Mouse (Mus musculus) heart, embryonic 16.5 days (tissue): Measurements from ENCODE around the gene Gpc6. TPM values are rescaled to one million over a fixed set of nuclear protein-coding genes. Genes with fewer than 3 reads are reported as not detected.

ENCODE experiments used
- ATAC-seq: fragments of 200-750 bp; cut with Nextera tagmentation; replicated peaks from 2 replicates; pipeline ENCODE4 v1.8.0; 2017; ENCODE audit warnings: moderate number of reproducible peaks; ENCODE audit not compliant: insufficient read depth, low FRiP score; ENCODE audit errors: extremely low read depth
- H3K27ac ChIP-seq: fragments of 300-500 bp; sonication (generic); 2 replicates; pipeline ENCODE4 v1.5.1; 2014; ENCODE audit warnings: mild to moderate bottlenecking, low read length, control low read depth, moderate library complexity
- H3K27me3 ChIP-seq: fragments of 300-500 bp; sonication (generic); 2 replicates; pipeline ENCODE4 v1.6.1; 2014; ENCODE audit warnings: low read length, mixed read lengths; ENCODE audit not compliant: control insufficient read depth, insufficient read depth
- H3K36me3 ChIP-seq: fragments of 300-500 bp; sonication (generic); 2 replicates; pipeline ENCODE4 v1.6.1; 2014; ENCODE audit not compliant: control insufficient read depth, insufficient read depth
- H3K4me1 ChIP-seq: fragments of 300-500 bp; sonication (generic); 2 replicates; pipeline ENCODE4 v1.6.1; 2014; ENCODE audit warnings: low read length, mixed read lengths; ENCODE audit not compliant: control insufficient read depth, insufficient read depth
- H3K4me2 ChIP-seq: fragments of 300-500 bp; sonication (generic); 2 replicates; pipeline ENCODE4 v1.6.1; 2014; ENCODE audit warnings: low read depth, mild to moderate bottlenecking, control low read depth, low read length
- H3K4me3 ChIP-seq: fragments of 300-500 bp; sonication (generic); 2 replicates; pipeline ENCODE4 v1.5.1; 2014; ENCODE audit warnings: mild to moderate bottlenecking, control low read depth, low read length
- H3K9ac ChIP-seq: fragments of 300-500 bp; sonication (generic); 2 replicates; pipeline ENCODE4 v1.6.1; 2014; ENCODE audit warnings: low read length, control low read depth
- H3K9me3 ChIP-seq: fragments of 300-500 bp; sonication (generic); replicated peaks from 2 replicates; pipeline ENCODE4 v1.6.1; 2016; ENCODE audit warnings: low read length; ENCODE audit not compliant: control insufficient read depth
- WGBS: fragments of 180-500 bp; shearing (Covaris S2); extraction: QIAGEN DNeasy Blood & Tissue Kit; methylation state at CpG from one replicate; pipeline ENCODE4 v1.1.7; 2014; 5-methylcytosine and 5-hydroxymethylcytosine counted together
- polyA plus RNA-seq: library from polyadenylated mRNA; unstranded; fragments of >200 nt; fragmentation: Nextera tagmentation; extraction: Ambion mirVana; gene quantifications from 2 replicates; pipeline ENCODE4 v1.2.1, GENCODE M21; 2015

Gpc6 gene
- polyA plus RNA-seq, 1 experiment from 2014 or later = 15.8 TPM

GRCm38 (mm10) chr14:117891426-117891825 lies 966.3 kb downstream of the Gpc6 start:
- no peaks in the 10 kb centered on the region for H3K36me3 ChIP-seq
- 42% methylated on average over 7 of the region's 7 CpGs for WGBS

DNA sequence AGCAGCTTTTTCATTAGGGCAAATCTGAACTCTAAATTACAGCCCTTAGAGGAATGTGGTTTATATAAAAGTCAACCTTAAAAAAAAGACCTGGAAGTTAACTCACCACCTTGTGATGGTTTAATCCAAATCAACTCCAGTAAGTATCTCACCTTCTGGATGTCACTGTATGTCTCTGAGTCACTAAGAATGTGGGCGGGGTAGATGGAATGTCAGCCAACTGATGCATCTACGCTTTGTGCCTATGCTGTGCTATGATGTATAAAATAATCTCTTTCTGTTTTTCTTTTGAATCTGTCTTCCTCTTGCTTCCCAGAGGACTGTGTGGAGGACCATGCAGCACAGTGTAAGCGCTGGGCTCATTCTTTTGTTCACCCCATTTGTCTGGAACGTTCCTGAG lies 966.9 kb downstream of the Gpc6 start:
- Histone ChIP-seq H3K4me2 (no peak overlapping the region), H3K27ac (no peak overlapping the region), H3K9me3 (no peaks in the 10 kb centered on the region), H3K36me3 (no peaks in the 10 kb centered on the region), H3K9ac (no peak overlapping the region), H3K4me1 (no peaks in the 10 kb centered on the region), H3K4me3 (no peak overlapping the region), H3K27me3 (no peaks in the 10 kb centered on the region; the same call in 1 of the 2 replicates)
- no peak for ATAC-seq
- WGBS = 79% methylated on average over 4 of the region's 4 CpGs

More at GRCm38 (mm10) chr14:117891426-117891825, 966.3 kb downstream of the Gpc6 start:
- no peak overlapping the region for H3K9ac ChIP-seq
- no peaks in the 10 kb centered on the region for H3K9me3 ChIP-seq
- no peak overlapping the region for H3K4me2 ChIP-seq
- H3K27ac ChIP-seq = no peak overlapping the region
- H3K4me3 ChIP-seq = no peak overlapping the region
- H3K4me1 ChIP-seq = no peaks in the 10 kb centered on the region
- no peak for ATAC-seq
- no peaks in the 10 kb centered on the region; the same call in 1 of the 2 replicates for H3K27me3 ChIP-seq

DNA sequence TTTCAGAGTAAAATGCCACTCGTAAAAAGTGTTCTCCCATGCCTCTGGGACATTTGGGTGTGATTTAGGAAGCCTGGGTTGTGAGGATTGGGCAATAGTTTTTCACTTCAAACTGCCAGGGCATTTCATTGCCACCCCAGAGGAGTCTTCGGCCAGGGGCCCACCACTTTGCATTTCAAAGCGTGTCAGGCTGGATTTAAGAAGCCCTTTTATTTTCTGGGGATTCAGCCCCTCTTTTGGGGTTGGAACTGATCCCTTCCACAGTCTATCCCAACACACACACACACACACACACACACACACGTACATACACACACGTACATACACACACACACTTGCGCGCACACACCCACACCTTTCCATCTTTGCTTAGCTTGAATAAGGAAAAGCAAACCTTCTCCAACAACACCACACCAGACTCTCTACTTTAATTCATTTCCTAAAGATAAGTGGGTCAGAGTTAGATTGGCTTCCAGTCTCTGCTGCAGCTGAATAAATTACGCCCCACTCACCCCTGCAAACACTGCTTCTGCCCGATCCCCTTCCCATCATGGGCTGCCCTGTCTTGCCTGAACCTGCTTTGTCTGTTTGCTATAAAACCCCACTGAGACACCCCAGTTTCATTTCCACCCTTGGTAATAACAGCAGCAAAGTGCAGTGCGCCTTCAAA lies 969.9 kb downstream of the Gpc6 start:
- H3K4me2 ChIP-seq = no peak overlapping the region
- 82% methylated on average over 10 of the region's 10 CpGs for WGBS
- no peaks in the 10 kb centered on the region for H3K4me1 ChIP-seq
- H3K9me3 ChIP-seq = no peaks in the 10 kb centered on the region
- H3K4me3 ChIP-seq = no peak overlapping the region
- no peak overlapping the region for H3K9ac ChIP-seq
- H3K36me3 ChIP-seq = no peaks in the 10 kb centered on the region
- no peak for ATAC-seq
- H3K27me3 ChIP-seq = no peaks in the 10 kb centered on the region; the same call in 1 of the 2 replicates
- 0 out of 2 replicates have a peak overlapping the region, but pooled peaks have one; percentile 12 for H3K27ac ChIP-seq

GRCm38 (mm10) chr14:117895539-117895912 lies 970.4 kb downstream of the Gpc6 start:
- 69% methylated on average over 16 of the region's 16 CpGs for WGBS

DNA sequence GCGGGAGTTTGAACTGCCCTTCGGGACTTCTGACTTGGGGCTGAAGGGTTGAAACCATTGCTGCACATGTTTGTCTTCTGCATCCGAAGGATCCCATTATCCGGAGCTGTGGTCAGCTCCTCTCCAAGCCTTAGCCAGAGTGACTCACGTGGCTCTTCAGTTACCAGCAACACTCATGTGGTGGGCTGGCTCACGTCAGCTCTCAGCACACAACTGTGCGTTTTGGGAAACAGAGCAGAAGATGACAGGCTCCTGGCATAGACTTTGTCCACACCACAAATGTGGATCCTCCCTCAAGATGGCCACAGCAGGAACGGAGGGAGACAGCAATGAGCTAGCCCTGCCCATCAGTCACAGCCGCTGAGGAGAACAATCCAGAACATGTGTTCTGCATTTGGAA lies 979.2 kb downstream of the Gpc6 start:
- no peak for ATAC-seq
- Histone ChIP-seq H3K4me3 (no peak overlapping the region), H3K4me1 (no peaks in the 10 kb centered on the region), H3K9ac (no peak overlapping the region), H3K9me3 (no peaks in the 10 kb centered on the region), H3K4me2 (no peak overlapping the region), H3K36me3 (no peaks in the 10 kb centered on the region), H3K27ac (no peak overlapping the region), H3K27me3 (no peaks in the 10 kb centered on the region; the same call in 1 of the 2 replicates)
- 59% methylated on average over 9 of the region's 9 CpGs for whole genome bisulfite sequencing

More at GRCm38 (mm10) chr14:117895539-117895912, 970.4 kb downstream of the Gpc6 start:
- no peak for ATAC-seq
- Histone ChIP-seq H3K4me3 (no peak overlapping the region), H3K4me1 (no peaks in the 10 kb centered on the region), H3K36me3 (no peaks in the 10 kb centered on the region), H3K9ac (no peak overlapping the region), H3K27ac (0 out of 2 replicates have a peak overlapping the region, but pooled peaks have one; percentile 12), H3K27me3 (no peaks in the 10 kb centered on the region; the same call in none of the 2 replicates), H3K9me3 (no peaks in the 10 kb centered on the region), H3K4me2 (no peak overlapping the region)

DNA sequence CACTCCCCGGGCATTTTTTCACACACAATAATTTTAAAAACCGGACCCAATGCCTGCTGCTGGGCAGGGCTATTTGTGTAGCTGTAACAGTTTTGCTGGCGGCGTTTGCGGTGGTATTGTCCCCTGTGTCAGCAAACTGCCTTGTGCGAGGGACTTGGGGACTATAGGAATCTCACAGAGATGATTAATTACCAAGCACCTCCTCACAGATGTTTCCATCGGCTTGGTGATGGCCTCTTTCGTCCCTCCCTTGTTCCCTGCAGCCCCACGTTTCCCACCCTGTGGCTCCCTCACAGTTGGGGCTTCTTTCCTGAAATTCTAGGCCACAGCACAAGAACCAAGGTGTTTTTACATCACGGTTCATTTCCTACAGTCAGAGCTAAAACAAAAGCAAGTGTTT lies 980.6 kb downstream of the Gpc6 start:
- Histone ChIP-seq H3K36me3 (no peaks in the 10 kb centered on the region), H3K27me3 (no peaks in the 10 kb centered on the region; the same call in 1 of the 2 replicates), H3K9me3 (no peaks in the 10 kb centered on the region), H3K27ac (no peak overlapping the region), H3K9ac (no peak overlapping the region), H3K4me1 (no peaks in the 10 kb centered on the region), H3K4me2 (no peak overlapping the region), H3K4me3 (no peak overlapping the region)
- WGBS = 59% methylated on average over 10 of the region's 10 CpGs
- no peak for ATAC-seq

GRCm38 (mm10) chr14:117906361-117906760 lies 981.2 kb downstream of the Gpc6 start:
- Histone ChIP-seq H3K4me3 (no peak overlapping the region), H3K9ac (no peak overlapping the region), H3K4me1 (no peaks in the 10 kb centered on the region), H3K27ac (no peak overlapping the region), H3K36me3 (no peaks in the 10 kb centered on the region), H3K4me2 (no peak overlapping the region), H3K27me3 (no peaks in the 10 kb centered on the region), H3K9me3 (no peaks in the 10 kb centered on the region)
- WGBS = 55% methylated on average over 5 of the region's 5 CpGs
- ATAC-seq = no peak

GRCm38 (mm10) chr14:117908231-117908920 lies 983.3 kb downstream of the Gpc6 start:
- Histone ChIP-seq H3K36me3 (no peaks in the 10 kb centered on the region), H3K9ac (no peak overlapping the region), H3K9me3 (no peaks in the 10 kb centered on the region), H3K4me1 (no peaks in the 10 kb centered on the region), H3K27me3 (0 out of 2 replicates have a peak, but pooled peaks cover 2% of the 10 kb centered on the region), H3K27ac (peak overlapping the region; percentile 7; the same call in 1 of the 2 replicates), H3K4me2 (no peak overlapping the region), H3K4me3 (no peak overlapping the region)
- ATAC-seq = 0 out of 2 replicates have a peak, but pooled peaks have one; percentile 49
- 57% methylated on average over 8 of the region's 8 CpGs for WGBS

- no peak for ATAC-seq
- peak overlapping the region; percentile 20; the same call in 1 of the 2 replicates for H3K27ac ChIP-seq
- no peaks in the 10 kb centered on the region for H3K9me3 ChIP-seq
These were observed 983.9 kb downstream of the Gpc6 start for GRCm38 (mm10) chr14:117909046-117909445.

More at GRCm38 (mm10) chr14:117909046-117909445, 983.9 kb downstream of the Gpc6 start:
- Histone ChIP-seq H3K4me1 (no peaks in the 10 kb centered on the region), H3K4me3 (no peak overlapping the region), H3K4me2 (no peak overlapping the region), H3K36me3 (no peaks in the 10 kb centered on the region), H3K9ac (no peak overlapping the region), H3K27me3 (0 out of 2 replicates have a peak, but pooled peaks cover 4% of the 10 kb centered on the region)
- WGBS = 69% methylated on average over 4 of the region's 4 CpGs
